Mouse (Mus musculus): ENCODE measurements at regions not wholly inside any gene's neighbourhood (a gene's known extent, or its start where the extent isn't known, plus 50 kb on each side); places are given as distances from the start of the nearest gene placed in this dataset.

- TF ChIP-seq EP300 (IDR thresholded peaks at IDR 0.05; ENCODE audit: insufficient read depth, low read depth, low read length) (no peak), POLR2A (IDR thresholded peaks at IDR 0.05; ENCODE audit: insufficient read depth, low read depth, low read length) (no peak)
Measured at GRCm38 (mm10) chr7:68886173-68886572, 137.1 kb upstream of the Arrdc4 start.

Measured in heart, adult 2 months (tissue).